Mouse (Mus musculus) kidney, postnatal 0 days (tissue): ENCODE measurements around the gene Zfp326. TPM values are rescaled to one million over a fixed set of nuclear protein-coding genes. Genes with fewer than 3 reads are reported as not detected.

Source experiments
- ATAC-seq: fragments of 200-750 bp; cut with Nextera tagmentation; replicated peaks from 2 replicates; pipeline ENCODE4 v1.8.0; 2017; ENCODE audit warnings: low read depth, moderate number of reproducible peaks, moderate TSS enrichment, moderate library complexity; ENCODE audit not compliant: low FRiP score
- DNase-seq: peaks from one replicate; pipeline ENCODE4 v3.0.0-alpha.2; 2016; ENCODE audit warnings: low spot score
- H3K27ac ChIP-seq: fragments of 300-500 bp; sonication (generic); 2 replicates; pipeline ENCODE4 v1.5.1; 2014; ENCODE audit warnings: mild to moderate bottlenecking
- H3K27me3 ChIP-seq: fragments of 300-500 bp; sonication (generic); 2 replicates; pipeline ENCODE4 v1.6.1; 2014; ENCODE audit warnings: low read length, mixed read lengths; ENCODE audit not compliant: insufficient read depth
- H3K36me3 ChIP-seq: fragments of 300-500 bp; sonication (generic); 2 replicates; pipeline ENCODE4 v1.6.1; 2014; ENCODE audit warnings: low read length, mixed read lengths; ENCODE audit not compliant: insufficient read depth
- H3K4me1 ChIP-seq: fragments of 300-500 bp; sonication (generic); replicated peaks from 2 replicates; pipeline ENCODE4 v1.6.1; 2014; ENCODE audit warnings: antibody characterized with exemption, low read length, mixed read lengths; ENCODE audit not compliant: insufficient read depth
- H3K4me2 ChIP-seq: fragments of 300-500 bp; sonication (generic); 2 replicates; pipeline ENCODE4 v1.6.1; 2014; ENCODE audit warnings: mild to moderate bottlenecking, low read length, moderate library complexity, mixed read lengths
- H3K4me3 ChIP-seq: fragments of 300-500 bp; sonication (generic); replicated peaks from 2 replicates; pipeline ENCODE4 v1.5.1; 2014; ENCODE audit warnings: low read depth, low read length
- H3K9ac ChIP-seq: fragments of 300-500 bp; sonication (generic); 2 replicates; pipeline ENCODE4 v1.6.1; 2014; ENCODE audit warnings: low read depth, low read length
- H3K9me3 ChIP-seq: fragments of 300-500 bp; sonication (generic); replicated peaks from 2 replicates; pipeline ENCODE4 v1.6.1; 2016; ENCODE audit warnings: low read length, inconsistent platforms, mixed read lengths
- CTCF ChIP-seq: IDR thresholded peaks from 2 replicates; pipeline ENCODE4 v1.5.1; 2016; ENCODE audit warnings: antibody characterized with exemption, low read depth, mild to moderate bottlenecking, moderate library complexity
- WGBS: fragments of 180-500 bp; shearing (Covaris S2); extraction: QIAGEN DNeasy Blood & Tissue Kit; methylation state at CpG from one replicate; pipeline ENCODE4 v1.1.7; 2014; 5-methylcytosine and 5-hydroxymethylcytosine counted together
- polyA plus RNA-seq: library from polyadenylated mRNA; unstranded; fragments of >200 nt; fragmentation: Nextera tagmentation; extraction: Ambion mirVana; gene quantifications from 2 replicates; pipeline ENCODE4 v1.2.1, GENCODE M21; 2015

Zfp326 gene
- polyA plus RNA-seq, 1 experiment from 2014 or later, result 28.9 TPM

- Histone ChIP-seq H3K36me3 (no peaks in the 10 kb centered on the region), H3K4me1 (0 out of 2 replicates have a peak, but pooled peaks cover 7% of the 10 kb centered on the region), H3K4me2 (no peak overlapping the region), H3K27ac (no peak overlapping the region), H3K9ac (no peak overlapping the region), H3K27me3 (no peaks in the 10 kb centered on the region), H3K4me3 (no peak overlapping the region), H3K9me3 (no peaks in the 10 kb centered on the region)
- TF ChIP-seq CTCF, result no peak
- DNase-seq, result no peak
- 64% methylated on average over 9 of the region's 9 CpGs for WGBS
- peak; percentile 47 for ATAC-seq
Observed at GRCm38 (mm10) chr5:105836006-105836405, 40.4 kb upstream of the Zfp326 start.

GRCm38 (mm10) chr5:105839740-105840310, 36.5 kb upstream of the Zfp326 start:
- WGBS, result 76% methylated on average over 13 of the region's 13 CpGs
- H3K27ac ChIP-seq, result no peak overlapping the region
- no peaks in the 10 kb centered on the region for H3K9me3 ChIP-seq
- no peaks in the 10 kb centered on the region for H3K27me3 ChIP-seq
- no peak for TF ChIP-seq CTCF
- DNase-seq (no peak), ATAC-seq (no peak)
- no peak overlapping the region for H3K4me3 ChIP-seq
- no peak overlapping the region for H3K9ac ChIP-seq
- H3K36me3 ChIP-seq, result no peaks in the 10 kb centered on the region
- no peaks in the 10 kb centered on the region for H3K4me1 ChIP-seq
- no peak overlapping the region for H3K4me2 ChIP-seq

GRCm38 (mm10) chr5:105844044-105844753, 32.2 kb upstream of the Zfp326 start:
- H3K9me3 ChIP-seq, result no peaks in the 10 kb centered on the region
- no peaks in the 10 kb centered on the region for H3K4me1 ChIP-seq
- no peak overlapping the region for H3K4me3 ChIP-seq
- H3K4me2 ChIP-seq, result no peak overlapping the region
- TF ChIP-seq CTCF, result no peak
- DNase-seq (no peak), ATAC-seq (no peak)
- no peak overlapping the region for H3K27ac ChIP-seq
- H3K9ac ChIP-seq, result no peak overlapping the region
- H3K36me3 ChIP-seq, result no peaks in the 10 kb centered on the region
- WGBS, result 78% methylated on average over 10 of the region's 10 CpGs
- H3K27me3 ChIP-seq, result no peaks in the 10 kb centered on the region

GRCm38 (mm10) chr5:105845041-105845440, 31.3 kb upstream of the Zfp326 start:
- ATAC-seq, result no peak
- Histone ChIP-seq H3K27ac (no peak overlapping the region), H3K4me2 (no peak overlapping the region), H3K4me3 (no peak overlapping the region), H3K9me3 (no peaks in the 10 kb centered on the region), H3K4me1 (no peaks in the 10 kb centered on the region), H3K9ac (no peak overlapping the region), H3K27me3 (no peaks in the 10 kb centered on the region), H3K36me3 (no peaks in the 10 kb centered on the region)
- 92% methylated on average over 2 of the region's 2 CpGs for WGBS
- no peak for DNase-seq
- TF ChIP-seq CTCF, result peak; percentile 44

GRCm38 (mm10) chr5:105847726-105848125, 28.6 kb upstream of the Zfp326 start:
- Histone ChIP-seq H3K36me3 (no peaks in the 10 kb centered on the region), H3K4me2 (no peak overlapping the region), H3K27me3 (no peaks in the 10 kb centered on the region), H3K4me3 (no peak overlapping the region), H3K9me3 (no peaks in the 10 kb centered on the region), H3K4me1 (no peaks in the 10 kb centered on the region), H3K27ac (no peak overlapping the region), H3K9ac (no peak overlapping the region)
- DNase-seq, result peak; percentile 32
- no peak for TF ChIP-seq CTCF
- ATAC-seq, result no peak
- WGBS, result 60% methylated on average over 8 of the region's 8 CpGs

- H3K36me3 ChIP-seq, result no peaks in the 10 kb centered on the region
- no peak overlapping the region for H3K27ac ChIP-seq
- no peak for ATAC-seq
- no peak overlapping the region for H3K4me3 ChIP-seq
- no peak for TF ChIP-seq CTCF
- no peaks in the 10 kb centered on the region for H3K9me3 ChIP-seq
- no peak overlapping the region for H3K4me2 ChIP-seq
- H3K9ac ChIP-seq, result no peak overlapping the region
- WGBS, result 69% methylated on average over 4 of the region's 4 CpGs
- no peaks in the 10 kb centered on the region for H3K4me1 ChIP-seq
- no peaks in the 10 kb centered on the region for H3K27me3 ChIP-seq
- no peak for DNase-seq
Observed at GRCm38 (mm10) chr5:105849222-105849621, 27.1 kb upstream of the Zfp326 start.
